Mouse (Mus musculus) Muller cell, postnatal 12 days (primary cell): ENCODE results near the gene Clta.
A peak's percentile ranks its signal among the peaks of the same experiment; 100 is the strongest.

Experiments used
- DNase-seq: peaks from one replicate; pipeline ENCODE4 v3.0.0-alpha.2; 2015; ENCODE audit errors: inconsistent ontology term

The Clta gene

GRCm38 (mm10) chr4:44004126-44004525 is at the start of gene Clta:
Gene Clta, plus strand, starts transcription at chr4:44004452.
- no peak for DNase-seq

DNA sequence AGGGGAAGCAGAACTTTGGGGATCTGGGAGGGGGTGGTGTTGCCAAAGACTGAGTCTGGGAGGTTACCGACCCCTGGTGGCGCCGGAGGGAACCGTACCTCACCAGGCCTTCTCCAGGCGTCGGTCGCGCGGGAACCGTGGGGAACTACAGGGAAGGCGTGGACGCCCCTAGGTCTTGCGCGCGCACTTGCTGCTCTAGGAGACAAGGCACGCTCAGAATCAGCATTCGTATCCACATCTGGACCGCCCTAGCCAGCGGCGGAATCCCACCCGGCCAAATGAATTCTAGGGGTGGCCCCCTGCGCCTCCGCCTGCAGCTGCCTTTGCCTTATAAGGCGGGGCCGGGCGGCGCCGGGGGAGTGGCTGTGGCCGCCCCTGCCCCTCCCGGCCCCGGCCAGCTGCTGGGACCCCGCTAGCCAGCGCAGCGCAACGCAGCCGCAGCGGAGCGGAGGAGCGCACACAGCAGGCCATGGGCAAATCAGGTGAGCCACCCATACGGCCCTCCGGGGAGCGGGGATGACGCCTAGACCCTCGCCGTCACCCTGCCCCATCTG is 46.9 kb upstream of the Clta start, which contains the start of gene Glipr2:
Gene Glipr2 (plus strand): TSS at position 110 of the 554 bp plus-strand sequence.
- DNase-seq = peak; percentile 93

DNA sequence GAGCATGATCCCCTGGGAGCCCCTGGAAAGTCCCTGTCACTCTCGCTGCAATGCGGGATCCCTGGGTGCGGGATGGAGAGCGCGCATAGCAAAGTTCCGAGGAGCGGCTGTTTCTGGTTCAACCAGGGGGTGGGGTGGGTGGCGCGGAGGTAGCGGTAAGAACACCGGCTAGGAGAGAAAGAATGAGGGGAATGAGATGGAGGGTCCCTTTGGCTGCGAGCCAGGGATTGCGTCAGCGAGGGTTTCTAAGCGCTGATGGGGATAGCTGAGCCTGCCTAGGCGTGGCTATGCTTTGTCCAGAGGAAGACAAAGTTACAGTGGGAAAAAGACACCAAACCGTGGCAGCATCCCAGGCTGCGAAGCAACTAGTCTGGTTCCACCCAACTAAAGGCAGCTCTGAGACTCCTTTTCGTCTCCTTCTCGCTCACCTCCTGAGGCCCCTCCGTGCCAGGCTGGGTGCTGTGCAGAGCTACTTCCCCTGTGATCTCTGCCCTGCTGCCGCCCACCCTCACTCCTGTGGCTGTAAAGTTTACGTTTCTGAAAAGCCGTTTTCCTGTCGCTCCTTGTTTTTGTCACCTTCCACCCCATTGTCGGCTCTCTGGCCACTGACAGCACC is 46.3 kb upstream of the Clta start:
- peak; percentile 78 for DNase-seq

GRCm38 (mm10) chr4:43959523-43960179 is 44.6 kb upstream of the Clta start:
- DNase-seq = no peak

DNA sequence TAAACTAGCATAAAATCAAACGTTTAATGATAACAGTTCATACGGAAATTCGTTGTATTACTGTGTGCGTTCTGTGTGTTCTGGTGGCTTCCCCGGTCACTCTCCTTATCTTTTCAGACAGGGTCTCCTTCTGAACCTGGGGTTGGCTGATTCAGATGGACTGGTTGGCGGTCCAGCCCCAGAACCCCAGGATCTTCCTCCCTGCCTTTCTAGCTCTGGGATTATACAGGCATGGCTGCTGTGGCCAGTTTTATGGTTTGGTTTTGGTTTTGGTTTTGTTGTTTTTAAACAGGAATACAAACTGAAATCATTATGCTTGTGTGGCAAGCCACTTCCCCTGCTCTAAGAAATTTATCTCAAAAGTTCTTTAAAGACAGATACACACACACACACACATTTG is 44.0 kb upstream of the Clta start:
- no peak for DNase-seq

DNA sequence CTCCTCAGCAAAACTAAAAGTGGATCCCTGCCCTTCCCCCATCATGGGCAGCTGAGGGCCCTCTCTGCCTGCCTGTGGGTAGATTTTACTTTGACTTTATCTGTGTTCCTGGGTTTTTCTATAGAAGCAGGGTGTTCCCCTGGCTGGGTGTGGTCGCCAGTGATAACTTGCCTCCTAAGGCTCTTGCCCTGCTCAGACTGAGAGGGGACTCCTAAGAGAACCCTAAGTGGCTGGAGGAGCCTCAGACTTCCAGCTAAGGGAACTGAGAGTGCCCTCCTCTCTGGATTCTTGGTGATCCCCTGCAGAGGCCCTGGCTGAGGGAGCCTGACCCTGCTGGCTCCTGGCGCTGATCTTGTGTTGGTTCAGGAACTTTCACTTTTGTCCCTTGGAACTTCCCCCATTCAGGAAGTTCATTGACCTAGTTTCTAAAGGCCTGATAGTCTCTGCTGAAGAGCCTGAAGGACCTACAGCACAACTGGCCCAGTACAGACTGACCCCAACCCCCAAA is 39.9 kb upstream of the Clta start:
- DNase-seq = peak; percentile 52

GRCm38 (mm10) chr4:43964951-43965684 is 39.1 kb upstream of the Clta start:
- peak; percentile 74 for DNase-seq

DNA sequence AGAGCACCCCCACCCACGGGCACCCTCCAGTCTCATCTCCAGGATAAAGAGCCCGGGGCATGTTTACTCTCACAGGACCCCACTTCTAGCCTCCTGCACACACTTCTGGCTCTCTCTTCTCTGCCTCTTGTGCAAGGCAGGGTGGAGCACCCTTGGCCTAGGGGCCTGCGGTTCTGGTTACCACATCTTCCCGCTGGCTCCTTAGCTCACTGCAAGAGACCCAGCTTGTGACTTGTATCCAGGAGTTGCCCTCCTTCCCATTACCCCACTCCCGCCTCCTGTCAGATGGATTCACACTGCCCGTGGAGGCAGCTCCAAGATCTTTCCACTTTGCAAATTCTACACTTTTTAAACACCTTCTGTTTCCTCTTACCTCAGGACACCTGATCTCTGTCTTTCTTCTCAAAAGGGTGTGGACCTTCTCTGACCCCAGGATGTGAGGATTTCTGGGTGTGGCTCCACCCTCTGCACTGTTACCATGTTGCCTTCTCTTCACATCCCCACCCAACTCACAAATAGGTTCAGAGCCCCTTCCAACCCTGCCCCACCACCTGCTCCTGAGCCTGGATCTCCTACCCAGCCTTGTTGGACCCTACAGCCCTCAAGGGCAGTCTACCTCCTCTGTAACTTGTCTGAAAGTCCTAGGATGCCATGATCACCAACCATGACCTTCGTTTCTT is 38.3 kb upstream of the Clta start:
- DNase-seq = no peak

GRCm38 (mm10) chr4:43968650-43969049 is 35.6 kb upstream of the Clta start:
- peak; percentile 71 for DNase-seq

DNA sequence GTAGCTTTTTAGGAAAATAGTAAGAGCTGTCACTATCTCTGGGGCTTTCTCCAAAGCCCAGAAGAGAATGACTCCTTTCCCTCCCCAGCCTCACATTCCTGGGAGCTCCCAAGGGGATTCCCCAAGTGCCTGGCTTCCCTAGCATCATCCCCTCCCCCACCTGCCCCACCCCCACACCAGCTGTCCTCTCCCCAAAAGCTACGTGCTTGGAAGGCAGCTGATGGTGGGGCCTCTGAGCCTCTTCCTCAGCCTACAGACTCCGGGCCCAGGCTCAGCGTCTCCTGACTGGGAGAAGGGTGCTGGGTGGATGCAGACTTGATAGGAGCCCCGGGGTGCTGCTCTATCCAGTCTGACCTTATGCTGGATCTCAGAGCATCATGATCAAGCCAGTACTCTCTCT is 34.9 kb upstream of the Clta start:
- DNase-seq = peak; percentile 65

DNA sequence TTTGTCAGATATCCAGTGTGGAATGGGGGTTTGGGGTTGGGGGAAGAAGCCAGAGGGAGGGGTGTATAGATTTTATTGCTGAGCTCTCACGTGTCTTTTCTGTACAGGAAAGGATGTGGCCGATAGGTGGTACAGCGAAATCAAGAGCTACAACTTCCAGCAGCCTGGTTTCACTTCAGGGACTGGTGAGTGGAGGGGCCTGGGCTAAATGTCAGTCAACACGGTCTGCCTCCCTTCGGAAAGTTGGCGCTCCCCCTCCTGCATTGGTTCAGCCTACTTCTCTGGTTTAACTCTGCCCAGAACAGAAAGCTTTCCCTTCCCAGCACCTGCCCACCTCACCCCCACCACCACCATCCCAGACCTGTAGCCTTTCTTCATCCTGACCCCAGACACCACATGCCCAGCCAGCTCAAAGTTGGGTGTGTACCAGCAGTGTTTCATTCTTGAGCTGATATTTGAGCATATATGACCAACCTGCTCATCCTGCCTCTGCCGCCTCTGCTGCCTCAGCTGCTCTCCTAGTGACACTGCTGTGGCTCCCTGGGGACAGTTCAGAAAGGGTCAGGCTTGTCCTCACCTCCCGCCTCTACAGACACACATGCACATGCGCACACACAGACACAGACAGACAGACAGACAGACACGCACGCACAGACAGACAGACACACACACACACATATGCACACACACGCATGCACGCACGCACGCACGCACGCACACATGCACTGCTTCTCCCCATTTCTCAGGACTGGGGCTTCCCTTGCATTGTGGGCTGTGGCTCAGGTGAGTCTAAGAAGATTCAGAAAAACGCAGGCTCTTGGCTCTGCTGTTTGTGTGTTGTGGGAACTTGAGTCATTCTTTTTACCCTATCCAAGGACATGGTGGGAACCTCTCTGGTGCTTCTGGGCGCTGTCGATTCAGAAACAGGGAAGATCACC is 33.6 kb upstream of the Clta start:
- no peak for DNase-seq

GRCm38 (mm10) chr4:43971541-43972136 is 32.6 kb upstream of the Clta start:
- no peak for DNase-seq

DNA sequence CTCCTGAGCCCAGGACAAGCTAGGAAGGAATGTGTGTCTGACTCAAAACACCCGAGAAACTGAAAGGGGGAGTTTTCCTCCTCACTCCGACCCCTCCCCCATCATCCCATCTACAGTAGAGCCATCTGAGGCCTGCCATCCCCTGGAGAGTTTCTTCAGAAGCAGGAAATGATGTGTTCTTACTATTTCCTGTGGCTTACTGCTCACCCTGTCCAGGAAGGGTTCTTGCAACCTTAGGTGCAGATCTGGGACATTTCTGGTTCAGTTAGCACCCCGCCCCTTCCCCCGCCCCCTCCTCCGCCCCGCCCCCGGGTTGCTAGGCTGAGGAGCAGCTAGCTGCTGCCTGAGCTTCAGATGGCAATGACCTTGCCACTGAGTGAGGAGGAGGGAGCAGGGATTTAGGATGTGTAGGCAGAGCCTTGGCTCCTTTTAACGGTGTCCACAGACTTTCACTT is 32.1 kb upstream of the Clta start:
- DNase-seq = peak; percentile 95

- peak; percentile 61 for DNase-seq
Observed at GRCm38 (mm10) chr4:43973526-43973981, 30.7 kb upstream of the Clta start.

DNA sequence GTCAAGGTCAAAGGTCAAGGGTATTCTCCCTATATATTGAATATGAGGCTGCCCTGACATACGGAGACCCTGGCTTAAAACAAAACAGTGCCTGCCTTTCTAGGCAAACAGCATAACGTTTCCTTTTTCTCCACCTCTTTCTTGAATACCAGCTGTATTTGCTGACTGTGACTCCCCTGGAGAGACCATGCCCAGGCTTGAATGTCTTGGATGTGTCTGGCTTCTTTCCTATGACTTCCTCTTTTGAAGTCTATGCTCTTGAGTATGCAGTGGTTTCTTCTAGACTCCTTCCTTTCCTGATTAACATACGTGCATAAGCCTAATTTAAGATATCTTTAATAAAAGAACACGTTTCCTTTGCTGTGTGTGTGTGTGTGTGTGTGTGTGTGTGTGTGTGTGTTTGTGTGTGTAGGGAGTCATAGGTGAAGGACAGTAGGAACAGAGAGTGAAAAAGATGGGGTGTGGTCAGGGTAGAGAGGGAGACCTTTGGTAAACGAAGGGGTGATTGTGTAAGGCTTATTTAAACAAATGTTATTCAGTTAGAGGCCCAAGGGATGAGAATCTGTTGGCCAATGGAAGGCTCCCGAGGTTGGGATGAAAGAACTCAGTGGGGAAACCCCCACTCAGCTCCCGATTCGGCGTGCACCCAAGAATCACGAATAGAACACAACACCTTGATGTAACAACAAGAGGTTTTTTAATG is 29.2 kb upstream of the Clta start:
- no peak for DNase-seq

- no peak for DNase-seq
Observed at GRCm38 (mm10) chr4:43976223-43976740, 28.0 kb upstream of the Clta start.

- DNase-seq = peak; percentile 61
Observed at GRCm38 (mm10) chr4:43978521-43979443, 25.5 kb upstream of the Clta start.

- DNase-seq = peak; percentile 67
Observed at GRCm38 (mm10) chr4:43979746-43980145, 24.5 kb upstream of the Clta start.
